Mouse (Mus musculus) brain, embryonic 14.5 days (tissue): ENCODE measurements around the gene Ly6g5b. TPM values are rescaled to one million over a fixed set of nuclear protein-coding genes. Genes with fewer than 3 reads are reported as not detected.

Experiments
- DNase-seq: peaks from one replicate; pipeline ENCODE4 v3.0.0-alpha.2; 2011; ENCODE audit warnings: low read depth
- CTCF ChIP-seq: fragments of 200-500 bp; IDR thresholded peaks from 2 replicates; pipeline ENCODE4 v1.5.1; 2012; ENCODE audit warnings: inconsistent platforms, mild to moderate bottlenecking, moderate library complexity, borderline replicate concordance; ENCODE audit not compliant: insufficient read depth, insufficient read length; ENCODE audit errors: extremely low read depth
- POLR2A ChIP-seq: fragments of 200-500 bp; IDR thresholded peaks from 2 replicates; pipeline ENCODE4 v1.6.1; 2012; ENCODE audit warnings: mild to moderate bottlenecking, inconsistent platforms, borderline replicate concordance; ENCODE audit not compliant: poor library complexity, insufficient read depth, insufficient read length, severe bottlenecking; ENCODE audit errors: extremely low read depth
- polyA plus RNA-seq: library from polyadenylated mRNA; depleted of rRNA; stranded (reverse); fragments of >200 nt; gene quantifications from 2 replicates; pipeline ENCODE4 v1.2.3, GENCODE M21; 2012

Ly6g5b gene
- polyA plus RNA-seq, 1 experiment = 3.1 TPM

DNA sequence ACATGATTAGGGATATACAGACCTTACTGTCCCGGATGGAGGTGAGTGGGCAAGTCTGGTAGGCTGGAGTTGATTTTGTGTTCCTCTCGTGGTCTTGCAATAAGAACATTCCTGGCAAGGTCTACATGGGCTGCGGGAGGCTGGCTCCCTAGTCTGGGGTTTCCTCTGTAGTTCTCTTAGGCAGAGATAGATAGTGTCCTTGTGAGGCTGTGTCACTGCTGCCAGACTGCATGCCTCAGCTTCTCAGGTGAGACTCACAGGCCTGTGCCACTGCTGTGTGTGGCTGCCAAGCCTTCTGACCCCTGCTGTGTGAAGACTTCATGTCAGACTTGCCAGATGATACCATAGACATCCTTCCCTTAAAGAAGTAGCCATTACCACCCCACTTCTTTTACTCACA lies 24.0 kb upstream of the Ly6g5b start:
- TF ChIP-seq POLR2A = no peak
- no peak for TF ChIP-seq CTCF

DNA sequence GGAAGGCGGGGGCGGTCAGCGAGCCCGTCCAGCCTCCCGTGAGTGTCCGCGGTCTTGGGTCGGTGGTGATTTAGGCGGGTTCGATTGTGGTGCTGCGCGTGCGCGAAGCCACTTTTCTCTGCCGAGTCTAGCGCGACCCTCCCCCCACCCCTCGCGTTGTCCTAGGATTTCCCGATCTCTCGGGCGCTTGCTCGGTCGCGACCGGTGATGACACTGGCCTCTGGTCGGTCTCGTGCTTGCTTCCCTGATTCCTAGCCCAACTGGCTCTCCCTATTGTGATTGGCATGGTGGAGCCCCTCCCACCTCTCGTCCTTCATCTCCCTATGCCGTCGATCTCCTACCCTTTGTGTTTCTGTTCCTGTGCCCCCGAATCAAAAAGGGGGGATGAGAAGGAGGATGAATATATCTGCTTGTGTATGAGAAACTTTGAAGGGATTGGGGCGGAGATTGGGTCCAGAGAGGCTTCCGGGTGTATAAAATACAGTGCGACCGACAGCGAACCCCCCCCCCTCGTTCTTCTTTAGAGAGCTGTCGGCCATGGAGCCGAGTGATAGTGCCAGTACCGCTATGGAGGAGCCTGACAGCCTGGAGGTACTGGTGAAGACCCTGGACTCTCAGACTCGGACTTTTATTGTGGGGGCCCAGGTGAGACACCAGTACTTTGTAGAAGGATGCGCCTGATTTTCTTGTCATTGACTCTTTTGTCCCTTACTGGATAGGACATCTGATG lies 20.5 kb upstream of the Ly6g5b start:
- TF ChIP-seq POLR2A = no peak
- TF ChIP-seq CTCF = no peak
- no peak for DNase-seq

More for the DNA sequence above, 24.0 kb upstream of the Ly6g5b start:
- DNase-seq = no peak

DNA sequence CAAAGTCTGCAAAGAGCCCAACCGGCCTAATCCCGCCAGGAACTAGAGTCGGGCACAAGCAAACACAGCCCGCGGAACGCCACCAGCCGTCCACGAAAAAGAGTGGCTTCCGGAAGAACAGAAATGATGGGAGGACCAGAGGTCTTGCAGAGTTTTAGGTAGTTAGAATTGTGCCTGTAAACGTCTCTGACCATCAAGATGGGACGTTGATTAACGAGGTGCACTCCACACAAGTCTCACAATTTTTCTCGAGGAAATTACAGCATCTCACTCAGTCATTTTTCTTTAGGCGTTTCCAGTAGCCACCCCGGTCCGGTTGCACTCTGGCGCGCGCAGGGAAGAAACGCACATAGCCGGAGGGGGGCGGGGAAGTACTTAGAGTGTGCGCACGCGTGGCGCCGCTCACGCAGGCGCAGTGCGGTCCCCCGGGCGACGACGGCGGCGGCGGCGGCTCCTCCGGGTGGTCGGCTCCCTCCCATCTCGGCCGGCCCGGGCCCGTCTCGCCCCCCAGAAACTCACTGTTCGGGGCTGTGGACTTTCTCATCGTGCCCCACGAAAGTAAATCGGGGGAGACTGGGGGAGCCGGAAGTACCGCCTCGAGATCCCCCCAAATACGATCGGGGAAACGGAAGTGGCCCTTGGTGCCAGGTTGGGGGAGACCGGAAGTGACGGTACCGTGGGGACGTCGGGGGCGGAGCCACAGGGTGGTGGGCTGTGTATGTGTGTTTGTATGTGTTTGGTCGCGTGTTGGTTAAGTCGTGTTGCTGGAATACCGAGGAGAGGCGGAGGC lies 19.8 kb upstream of the Ly6g5b start, which contains the start of gene Bag6:
Bag6 (plus strand) TSS at position 378 of the 790 bp plus-strand sequence.
- peak; percentile 98 for DNase-seq
- TF ChIP-seq CTCF = no peak
- TF ChIP-seq POLR2A = peak; percentile 77

DNA sequence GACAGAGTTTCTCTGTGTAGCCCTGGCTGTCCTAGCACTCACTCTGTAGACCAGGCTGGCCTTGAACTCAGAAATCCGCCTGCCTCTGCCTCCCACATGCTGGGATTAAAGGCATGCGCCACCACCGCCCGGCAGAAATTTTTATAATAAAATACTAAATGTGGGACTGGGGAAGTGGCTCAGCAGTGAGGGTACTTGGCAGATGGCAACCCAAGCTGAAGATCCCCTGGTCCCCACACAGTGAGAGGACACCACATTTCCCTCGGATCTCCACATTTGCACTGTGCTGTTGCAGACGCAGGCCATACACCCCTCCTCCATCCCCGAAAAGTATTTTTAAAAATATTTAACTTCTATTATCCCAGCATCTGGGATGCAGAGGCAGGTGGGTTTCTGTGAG lies 18.3 kb upstream of the Ly6g5b start:
- no peak for TF ChIP-seq POLR2A
- TF ChIP-seq CTCF = no peak
- DNase-seq = no peak

DNA sequence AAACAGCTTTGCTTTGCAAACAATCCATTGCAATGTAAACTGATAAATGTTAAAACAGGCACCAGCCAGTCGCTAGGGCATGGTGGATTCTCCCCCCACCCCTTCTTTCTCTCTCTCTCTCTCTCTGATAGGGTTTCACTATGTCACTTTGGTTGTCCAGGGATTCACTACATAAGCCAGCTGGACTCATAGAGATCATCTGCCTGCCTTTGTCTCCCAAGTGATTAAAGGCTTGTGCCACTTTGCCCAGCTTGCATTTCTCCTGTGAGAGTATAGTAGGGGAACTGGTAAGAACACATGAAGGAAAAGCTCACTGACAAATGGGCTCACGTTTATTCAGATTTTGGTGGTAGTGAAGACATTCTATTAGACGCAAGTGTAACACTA lies 16.9 kb upstream of the Ly6g5b start:
- TF ChIP-seq POLR2A (no peak), CTCF (no peak)
- no peak for DNase-seq

DNA sequence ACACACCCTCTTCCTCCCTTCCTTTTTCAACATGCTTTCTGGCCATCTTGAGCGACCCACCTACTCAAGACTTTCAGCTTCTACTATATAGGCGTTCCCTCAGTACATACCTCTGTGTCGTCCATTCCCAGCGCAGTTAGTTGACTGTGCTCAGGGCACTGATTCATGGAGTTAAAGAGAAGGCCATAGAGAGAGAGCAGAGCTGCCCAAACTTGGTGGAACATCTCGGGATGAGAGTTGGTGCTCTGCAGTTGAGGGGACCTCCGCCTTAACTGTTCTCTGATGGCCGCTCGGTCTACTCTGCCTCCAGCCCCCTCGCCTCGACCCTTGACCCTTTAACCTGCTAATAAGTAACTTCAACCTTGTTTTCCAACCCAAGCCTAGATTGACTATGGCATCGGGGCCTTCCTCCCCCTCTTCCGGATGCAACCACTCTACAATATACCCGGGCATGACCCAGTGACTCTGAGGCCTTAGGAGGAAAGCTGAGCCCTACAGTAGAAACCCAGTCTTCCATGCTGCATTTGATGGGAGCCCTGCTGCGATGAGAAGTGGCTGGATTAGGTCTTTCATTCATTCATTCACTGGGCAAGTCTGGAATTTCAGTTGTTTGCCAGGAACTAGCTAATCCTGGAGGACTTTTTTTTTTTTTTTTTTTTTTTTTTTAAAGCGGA lies 16.4 kb upstream of the Ly6g5b start, which contains the start of gene Apom:
Apom (minus strand) TSS at position 551 of the 674 bp plus-strand sequence.
- DNase-seq = no peak
- TF ChIP-seq POLR2A = no peak
- TF ChIP-seq CTCF = no peak

DNA sequence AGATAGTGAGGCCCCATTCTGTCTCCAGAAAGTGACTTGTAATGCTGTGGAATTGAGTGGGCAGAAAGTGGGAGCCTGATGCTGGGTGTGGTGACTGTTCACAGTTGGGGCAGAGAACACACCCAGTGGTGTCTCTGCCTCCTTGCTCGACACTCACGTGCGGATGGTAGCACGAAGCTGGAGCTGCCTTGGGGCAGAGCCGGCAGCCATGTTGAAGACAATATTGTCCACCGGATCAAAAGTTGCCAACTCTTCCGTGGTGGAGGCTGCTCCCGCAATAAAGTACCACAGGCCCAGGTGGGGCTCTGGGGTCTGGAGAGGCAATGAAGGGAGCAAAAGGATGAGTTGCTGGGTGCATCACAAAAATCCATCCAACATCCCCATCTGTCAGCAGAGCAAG lies 15.8 kb upstream of the Ly6g5b start:
- TF ChIP-seq CTCF (no peak), POLR2A (no peak)

DNA sequence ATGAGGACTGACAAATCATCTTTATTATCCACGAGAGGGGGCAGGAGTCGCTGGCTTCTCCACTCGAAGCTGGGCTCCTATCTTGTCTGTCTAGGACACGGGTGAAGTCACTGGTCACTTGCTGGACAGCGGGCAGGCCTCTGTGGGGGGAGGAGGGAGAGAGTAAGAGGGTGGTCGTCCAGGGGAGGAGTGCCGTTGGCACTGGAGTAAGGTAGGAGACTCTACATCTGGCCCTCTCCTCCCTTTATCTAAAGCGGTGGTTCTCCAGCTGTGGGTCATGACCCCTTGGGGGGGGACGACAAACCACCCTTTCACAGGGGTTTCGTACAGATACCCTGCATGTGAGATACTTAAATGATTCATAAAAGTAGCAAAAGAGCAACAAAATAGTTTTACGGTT lies 13.8 kb upstream of the Ly6g5b start:
- DNase-seq = no peak
- TF ChIP-seq CTCF = no peak
- no peak for TF ChIP-seq POLR2A

More for the DNA sequence above, 15.8 kb upstream of the Ly6g5b start:
- DNase-seq = no peak

DNA sequence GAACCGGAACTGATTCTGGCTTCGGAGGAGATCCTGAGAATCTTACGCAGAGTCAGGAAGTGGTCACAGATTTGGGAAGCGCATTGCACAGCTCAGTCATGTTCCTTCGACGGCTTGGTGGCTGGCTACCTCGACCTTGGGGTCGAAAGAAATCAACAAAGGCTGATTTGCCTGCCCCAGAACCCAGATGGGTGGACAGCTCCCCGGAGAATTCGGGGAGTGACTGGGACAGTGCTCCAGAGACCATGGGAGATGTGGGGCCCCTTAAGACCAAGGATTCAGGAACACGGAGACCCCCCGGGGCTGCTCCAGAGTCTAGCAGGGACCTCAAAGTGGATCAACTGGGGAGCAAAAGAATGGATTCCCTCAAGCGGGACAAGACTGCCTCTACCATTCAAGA lies 11.8 kb upstream of the Ly6g5b start:
- TF ChIP-seq POLR2A (no peak), CTCF (no peak)
- no peak for DNase-seq

DNA sequence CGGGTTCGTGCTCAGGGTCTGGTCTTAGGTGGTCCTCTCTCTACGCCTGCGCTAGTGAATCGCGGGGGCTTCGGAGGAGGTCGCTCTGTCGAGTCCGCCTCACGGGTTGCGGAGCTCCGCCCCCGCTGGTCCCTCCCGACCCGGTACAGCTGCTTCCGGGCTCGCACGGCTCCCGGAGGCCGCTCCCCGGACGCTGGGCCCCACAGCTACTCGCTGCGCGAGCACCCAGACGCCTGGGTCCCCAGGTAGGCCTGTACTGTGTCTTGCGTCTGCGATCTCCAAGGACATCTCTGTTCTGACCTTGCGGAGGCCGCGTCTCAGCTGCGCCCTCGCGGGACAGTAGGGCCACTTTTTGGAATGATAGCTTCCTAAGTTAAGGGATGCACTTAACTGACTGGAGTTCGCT lies 11.0 kb upstream of the Ly6g5b start, which contains the start of gene D17H6S53E:
D17H6S53E (plus strand) TSS at position 168 of the 406 bp plus-strand sequence.
- TF ChIP-seq POLR2A (peak; percentile 62), CTCF (no peak)
- peak; percentile 81 for DNase-seq

DNA sequence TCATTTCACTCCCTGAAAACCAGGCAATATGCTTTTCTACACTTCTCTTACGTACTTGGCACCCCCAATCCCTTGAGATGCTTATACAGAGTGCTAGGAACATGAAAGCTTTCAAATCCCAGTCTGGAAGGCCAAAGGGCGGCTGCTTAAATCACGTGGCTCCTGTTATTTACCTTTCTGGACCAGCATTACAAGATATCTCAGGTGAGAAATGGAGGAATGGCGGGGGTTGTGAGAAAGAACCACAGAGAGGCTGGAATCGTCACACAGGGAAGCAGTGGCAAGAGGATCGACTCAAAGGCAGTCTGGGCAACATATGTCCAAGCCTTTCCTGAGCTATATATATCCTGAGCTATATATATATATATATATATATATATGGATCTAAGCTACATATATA lies 10.3 kb upstream of the Ly6g5b start:
- no peak for TF ChIP-seq CTCF
- TF ChIP-seq POLR2A = no peak
- DNase-seq = no peak
